Mouse (Mus musculus) lung, adult 2 months (tissue): ENCODE data around the gene Gm5868. TPM values are rescaled to one million over a fixed set of nuclear protein-coding genes. Genes with fewer than 3 reads are reported as not detected.
"Not testable (repeated sequence)": the region's sequence is repeated elsewhere in the genome, so short reads cannot be mapped to it uniquely, and the experiment has no call there.

ENCODE experiments used
- DNase-seq: peaks from one replicate; pipeline ENCODE4 v3.0.0; 2022
- H3K4me1 ChIP-seq: fragments of 200-500 bp; 2 replicates; pipeline ENCODE4 v1.6.1; 2011; ENCODE audit warnings: low read length; ENCODE audit not compliant: control insufficient read depth, insufficient read depth
- H3K4me3 ChIP-seq: fragments of 200-500 bp; replicated peaks from 2 replicates; pipeline ENCODE3; 2011; ENCODE audit warnings: low read depth, mild to moderate bottlenecking, control low read depth, low read length; ENCODE audit errors: extremely low read depth
- CTCF ChIP-seq: fragments of 200-500 bp; IDR thresholded peaks from 2 replicates; pipeline ENCODE4 v1.5.1; 2011; ENCODE audit warnings: mild to moderate bottlenecking, low read length, control low read depth; ENCODE audit not compliant: insufficient read depth
- POLR2A ChIP-seq: fragments of 200-500 bp; IDR thresholded peaks from 2 replicates; pipeline ENCODE4 v1.6.1; 2011; ENCODE audit warnings: low read depth, mild to moderate bottlenecking, control low read depth, low read length, borderline replicate concordance; ENCODE audit errors: extremely low read depth
- WGBS: fragments of 180-500 bp; shearing (Covaris S2); methylation state at CpG from one replicate; pipeline ENCODE4 v1.1.7; 2018; 5-methylcytosine and 5-hydroxymethylcytosine counted together
- polyA plus RNA-seq: library from polyadenylated mRNA; depleted of rRNA; stranded (reverse); fragments of >200 nt; gene quantifications from 2 replicates; pipeline ENCODE4 v1.2.3, GENCODE M21; 2012; rRNA removed

Gm5868 gene
- not detected in 2 replicates for polyA plus RNA-seq

GRCm38 (mm10) chr5:72587192-72587681, at the start of gene Gm5868:
Gm5868 (minus strand) TSS chr5:72587551.
- WGBS, result 3% methylated on average over 38 of the region's 38 CpGs

DNA sequence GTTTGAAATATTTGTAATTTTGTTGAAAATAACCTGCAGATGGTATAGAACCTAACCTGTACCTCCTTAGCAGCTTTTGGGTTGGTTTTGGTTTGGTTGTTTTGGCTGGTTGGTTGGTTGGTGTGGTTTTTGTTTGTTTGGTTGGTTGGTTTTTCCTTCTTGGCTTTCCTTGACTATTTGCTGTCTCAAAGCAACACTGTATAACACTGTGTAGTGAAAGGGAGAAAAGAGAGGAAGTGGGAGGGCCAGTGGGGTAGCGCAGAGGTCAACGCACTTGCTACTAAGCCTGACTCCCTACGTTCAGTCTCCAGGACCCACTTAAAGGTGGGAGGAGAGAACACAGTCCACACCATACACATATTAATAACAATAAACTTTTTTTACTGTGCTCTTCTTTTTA, 49.2 kb upstream of the Gm5868 start:
- DNase-seq, result no peak
- 63% methylated on average over 3 of the region's 3 CpGs for WGBS
- no peak overlapping the region for H3K4me3 ChIP-seq

More at GRCm38 (mm10) chr5:72587192-72587681, at the start of gene Gm5868:
- no peak for TF ChIP-seq POLR2A
- no peak for TF ChIP-seq CTCF
- H3K4me1 ChIP-seq, result 0 out of 2 replicates have a peak, but pooled peaks cover 5% of the 10 kb centered on the region
- no peak within 1 kb of the TSS for H3K4me3 ChIP-seq
- DNase-seq, result peak; percentile 5

DNA sequence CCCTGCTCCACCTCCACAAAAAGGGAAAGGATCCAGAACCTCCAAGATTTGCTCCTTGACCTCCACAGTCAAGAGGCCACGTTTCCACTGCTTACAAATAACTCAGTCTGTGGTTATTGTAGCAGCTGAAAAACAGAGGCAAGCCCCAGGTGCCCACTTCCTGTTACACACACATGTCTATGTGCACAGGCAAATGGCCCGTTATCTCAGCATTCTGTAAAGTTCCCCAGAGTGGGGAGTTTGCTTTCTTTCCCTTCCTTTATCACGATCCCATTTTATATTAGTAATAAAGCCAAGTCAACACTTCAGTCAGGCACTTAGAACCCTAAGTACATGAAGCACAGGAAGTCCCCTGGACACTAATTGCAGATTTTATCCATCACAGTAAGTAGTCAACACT, 48.8 kb upstream of the Gm5868 start:
- 32% methylated on average over 3 of the region's 3 CpGs for WGBS
- TF ChIP-seq CTCF (no peak), POLR2A (no peak)
- H3K4me1 ChIP-seq, result peaks cover 2% of the 10 kb centered on the region; the same call in 1 of the 2 replicates
- H3K4me3 ChIP-seq, result no peak overlapping the region
- DNase-seq, result peak; percentile 20

More for the DNA sequence above, 49.2 kb upstream of the Gm5868 start:
- H3K4me1 ChIP-seq, result peaks cover 2% of the 10 kb centered on the region; the same call in 1 of the 2 replicates
- TF ChIP-seq POLR2A, result no peak
- no peak for TF ChIP-seq CTCF

- TF ChIP-seq POLR2A (no peak), CTCF (no peak)
- Histone ChIP-seq H3K4me3 (no peak overlapping the region), H3K4me1 (peaks cover 2% of the 10 kb centered on the region; the same call in 1 of the 2 replicates)
- 74% methylated on average over 9 of the region's 9 CpGs for WGBS
- no peak for DNase-seq
Observed at GRCm38 (mm10) chr5:72634791-72635271, 47.5 kb upstream of the Gm5868 start.

- Histone ChIP-seq H3K4me1 (no peaks in the 10 kb centered on the region), H3K4me3 (no peak overlapping the region)
- no peak for TF ChIP-seq POLR2A
- TF ChIP-seq CTCF, result no peak
- WGBS, result 82% methylated on average over 6 of the region's 6 CpGs
- DNase-seq, result no peak
Observed at GRCm38 (mm10) chr5:72630026-72630425, 42.7 kb upstream of the Gm5868 start.

- Histone ChIP-seq H3K4me1 (no peaks in the 10 kb centered on the region), H3K4me3 (no peak overlapping the region)
- TF ChIP-seq CTCF (no peak), POLR2A (no peak)
- 78% methylated on average over 1 of the region's 1 CpGs for WGBS
- DNase-seq, result no peak
Observed at GRCm38 (mm10) chr5:72621022-72621421, 33.7 kb upstream of the Gm5868 start.

DNA sequence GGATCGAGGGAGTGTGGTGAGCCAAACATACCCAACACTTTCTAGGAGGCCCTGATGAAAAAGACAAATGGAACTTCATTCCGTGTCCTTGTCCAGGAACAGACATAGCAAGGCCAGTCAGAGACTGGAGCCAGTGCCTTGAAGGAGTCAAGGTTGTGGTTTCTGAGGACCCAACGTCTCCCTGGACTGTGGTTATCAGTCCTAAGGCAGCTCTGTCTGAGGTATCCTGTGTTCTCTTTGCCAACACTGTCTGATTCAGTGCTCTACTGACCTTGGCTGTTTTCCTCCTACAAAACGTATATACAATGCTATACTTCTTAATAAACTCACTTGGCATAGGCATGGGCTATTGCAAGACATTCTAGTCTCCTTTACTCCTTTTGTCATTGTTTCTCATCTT, 30.1 kb upstream of the Gm5868 start:
- Histone ChIP-seq H3K4me1 (no peaks in the 10 kb centered on the region), H3K4me3 (no peak overlapping the region)
- WGBS, result 71% methylated on average over 4 of the region's 4 CpGs
- no peak for TF ChIP-seq POLR2A
- no peak for TF ChIP-seq CTCF
- DNase-seq, result no peak

GRCm38 (mm10) chr5:72603138-72603537, 15.8 kb upstream of the Gm5868 start:
- no peak for DNase-seq
- TF ChIP-seq POLR2A, result no peak
- TF ChIP-seq CTCF, result no peak
- Histone ChIP-seq H3K4me1 (no peaks in the 10 kb centered on the region), H3K4me3 (no peak overlapping the region)
- 83% methylated on average over 4 of the region's 4 CpGs for WGBS

- 10% methylated on average over 5 of the region's 5 CpGs for WGBS
- no peaks in the 10 kb centered on the region for H3K4me1 ChIP-seq
- H3K4me3 ChIP-seq, result no peak overlapping the region
- peak; percentile 39 for DNase-seq
- TF ChIP-seq CTCF (peak; percentile 63), POLR2A (no peak)
Observed at GRCm38 (mm10) chr5:72601006-72601405, 13.7 kb upstream of the Gm5868 start.

GRCm38 (mm10) chr5:72586667-72587191, 622 bp downstream of the Gm5868 start:
- WGBS, result 40% methylated on average over 25 of the region's 25 CpGs
- H3K4me3 ChIP-seq, DNase-seq, H3K4me1 ChIP-seq: not testable (repeated sequence)
